Mouse (Mus musculus) forebrain, embryonic 14.5 days (tissue): Measurements from ENCODE around the gene Inafm2. TPM values are rescaled to one million over a fixed set of nuclear protein-coding genes. Genes with fewer than 3 reads are reported as not detected.

Experiments
- ATAC-seq: fragments of 200-750 bp; cut with Nextera tagmentation; 2 replicates; pipeline ENCODE4 v1.8.0; 2017; ENCODE audit warnings: mild to moderate bottlenecking, moderate library complexity
- DNase-seq: peaks from one replicate; pipeline ENCODE4 v3.0.0-alpha.2; 2015; ENCODE audit warnings: low spot score
- H3K27ac ChIP-seq: fragments of 300-500 bp; sonication (generic); 2 replicates; pipeline ENCODE4 v1.5.1; 2014; ENCODE audit warnings: low read depth, mild to moderate bottlenecking, control low read depth, low read length, moderate library complexity
- H3K27me3 ChIP-seq: fragments of 300-500 bp; sonication (generic); replicated peaks from 2 replicates; pipeline ENCODE4 v1.6.1; 2014; ENCODE audit warnings: low read length, control low read depth, mixed read lengths; ENCODE audit not compliant: control insufficient read depth, insufficient read depth
- H3K36me3 ChIP-seq: fragments of 300-500 bp; sonication (generic); 2 replicates; pipeline ENCODE4 v1.6.1; 2014; ENCODE audit warnings: low read length, control low read depth; ENCODE audit not compliant: control insufficient read depth, insufficient read depth
- H3K4me1 ChIP-seq: fragments of 300-500 bp; sonication (generic); 2 replicates; pipeline ENCODE4 v1.6.1; 2014; ENCODE audit warnings: antibody characterized with exemption, low read length, control low read depth; ENCODE audit not compliant: control insufficient read depth, insufficient read depth
- H3K4me2 ChIP-seq: fragments of 300-500 bp; sonication (generic); 2 replicates; pipeline ENCODE4 v1.6.1; 2014; ENCODE audit warnings: mild to moderate bottlenecking, control low read depth, low read length
- H3K4me3 ChIP-seq: fragments of 300-500 bp; sonication (generic); 2 replicates; pipeline ENCODE4 v1.5.1; 2014; ENCODE audit warnings: low read depth, low read length, control low read depth
- H3K9ac ChIP-seq: fragments of 300-500 bp; sonication (generic); 2 replicates; pipeline ENCODE4 v1.6.1; 2014; ENCODE audit warnings: mild to moderate bottlenecking, low read length, control low read depth, moderate library complexity
- H3K9me3 ChIP-seq: fragments of 300-500 bp; sonication (generic); replicated peaks from 2 replicates; pipeline ENCODE4 v1.6.1; 2016; ENCODE audit warnings: low read length, control low read depth, mixed read lengths; ENCODE audit not compliant: control insufficient read depth
- WGBS: fragments of 180-500 bp; shearing (Covaris S2); extraction: QIAGEN DNeasy Blood & Tissue Kit; methylation state at CpG from one replicate; pipeline ENCODE4 v1.1.7; 2014; 5-methylcytosine and 5-hydroxymethylcytosine counted together
- polyA plus RNA-seq: library from polyadenylated mRNA; unstranded; fragments of >200 nt; fragmentation: Nextera tagmentation; extraction: Ambion mirVana; gene quantifications from 2 replicates; pipeline ENCODE4 v1.2.1, GENCODE M21; 2014

The Inafm2 gene
- polyA plus RNA-seq, 1 experiment from 2014 or later: 33.7 TPM

DNA sequence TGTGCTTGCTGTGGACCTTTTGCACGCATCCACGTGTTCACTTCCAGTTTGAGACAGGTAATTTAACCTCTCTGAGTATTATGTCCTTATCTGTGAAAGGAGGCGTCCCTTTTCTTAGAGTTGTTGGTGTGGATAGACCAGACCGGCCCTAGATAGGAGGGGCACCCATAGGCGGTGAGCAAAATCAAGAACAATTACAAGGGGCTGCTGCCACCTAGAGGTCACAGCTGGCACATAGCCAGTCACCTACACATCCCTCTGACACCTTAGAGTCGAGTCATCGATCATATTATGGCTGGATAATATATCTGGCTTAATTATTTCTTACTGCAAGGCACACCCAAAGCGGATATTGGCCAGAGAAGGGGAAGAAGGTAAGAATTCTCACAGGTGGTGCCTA is 14.3 kb downstream of the Inafm2 start:
- Histone ChIP-seq H3K4me3 (no peak overlapping the region), H3K4me2 (no peak overlapping the region), H3K9ac (no peak overlapping the region; the same call in 1 of the 2 replicates), H3K36me3 (no peaks in the 10 kb centered on the region), H3K27me3 (no peaks in the 10 kb centered on the region), H3K27ac (no peak overlapping the region), H3K9me3 (no peaks in the 10 kb centered on the region), H3K4me1 (peaks cover 29% of the 10 kb centered on the region)
- no peak for ATAC-seq
- peak; percentile 77 for DNase-seq
- 7% methylated on average over 8 of the region's 8 CpGs for WGBS

DNA sequence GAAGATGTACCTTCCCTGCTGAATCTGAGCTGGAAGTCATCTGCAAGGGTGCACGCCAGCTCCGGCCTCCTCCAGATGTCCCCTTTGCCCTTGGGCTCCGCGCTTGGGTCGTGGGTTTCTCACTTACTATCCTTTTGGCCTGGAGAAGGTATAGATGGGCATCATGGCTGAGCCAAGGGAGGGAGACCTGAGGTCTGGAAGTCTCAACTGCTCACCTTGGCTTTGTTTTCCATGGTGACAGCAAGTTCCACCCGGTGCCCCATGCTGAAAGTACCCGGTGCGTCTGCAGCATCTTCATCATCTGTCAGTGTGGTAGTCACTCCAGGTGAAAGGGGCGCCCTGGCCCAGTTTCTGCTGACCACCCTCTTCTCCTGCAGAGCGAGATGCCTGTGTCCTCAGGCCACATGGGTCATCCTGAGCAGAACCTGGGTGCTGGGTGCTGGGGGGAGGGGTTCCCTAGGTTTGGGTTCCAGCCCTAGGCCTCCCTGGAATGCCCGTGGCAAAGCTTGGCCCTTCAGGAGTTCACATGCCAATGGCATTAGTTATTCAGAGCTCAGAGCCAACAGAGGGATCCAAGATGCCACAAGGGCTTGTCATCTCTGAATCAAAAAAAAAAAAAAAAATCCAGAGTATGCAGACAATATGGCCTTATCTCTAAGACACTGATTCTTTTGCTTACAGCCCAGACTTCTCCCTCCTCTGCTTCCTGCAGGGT is 14.9 kb downstream of the Inafm2 start:
- Histone ChIP-seq H3K27ac (no peak overlapping the region), H3K36me3 (no peaks in the 10 kb centered on the region), H3K9ac (0 out of 2 replicates have a peak overlapping the region, but pooled peaks have one; percentile 61), H3K4me2 (no peak overlapping the region), H3K27me3 (no peaks in the 10 kb centered on the region), H3K4me1 (peaks cover 29% of the 10 kb centered on the region), H3K9me3 (no peaks in the 10 kb centered on the region), H3K4me3 (no peak overlapping the region)
- DNase-seq (no peak), ATAC-seq (no peak)
- WGBS: 83% methylated on average over 11 of the region's 11 CpGs

DNA sequence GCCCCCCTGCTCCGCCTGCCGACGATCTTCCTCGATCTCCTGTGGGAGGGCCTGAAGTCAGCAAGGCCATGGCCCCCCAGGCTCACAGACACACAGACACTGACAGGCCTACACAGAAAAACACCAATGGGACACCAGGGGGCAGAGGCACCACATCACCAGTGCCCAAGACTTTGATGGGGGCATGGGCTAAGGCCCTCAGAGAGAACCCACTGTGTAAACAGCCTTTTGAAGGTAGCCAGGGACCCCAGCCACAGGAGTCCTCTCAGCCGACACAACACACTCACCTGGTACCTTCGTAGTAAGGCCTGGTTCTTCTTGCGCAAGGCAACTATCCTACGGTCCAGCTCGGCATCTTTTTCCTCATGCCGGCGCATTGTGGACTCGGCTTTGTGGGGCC is 15.8 kb downstream of the Inafm2 start:
- Histone ChIP-seq H3K36me3 (no peaks in the 10 kb centered on the region), H3K27ac (peak overlapping the region; percentile 99), H3K27me3 (no peaks in the 10 kb centered on the region), H3K4me1 (peaks cover 29% of the 10 kb centered on the region), H3K4me3 (no peak overlapping the region), H3K4me2 (peak overlapping the region; percentile 50), H3K9ac (peak overlapping the region; percentile 61; the same call in 1 of the 2 replicates), H3K9me3 (no peaks in the 10 kb centered on the region)
- ATAC-seq (no peak), DNase-seq (no peak)
- WGBS: 80% methylated on average over 12 of the region's 12 CpGs

DNA sequence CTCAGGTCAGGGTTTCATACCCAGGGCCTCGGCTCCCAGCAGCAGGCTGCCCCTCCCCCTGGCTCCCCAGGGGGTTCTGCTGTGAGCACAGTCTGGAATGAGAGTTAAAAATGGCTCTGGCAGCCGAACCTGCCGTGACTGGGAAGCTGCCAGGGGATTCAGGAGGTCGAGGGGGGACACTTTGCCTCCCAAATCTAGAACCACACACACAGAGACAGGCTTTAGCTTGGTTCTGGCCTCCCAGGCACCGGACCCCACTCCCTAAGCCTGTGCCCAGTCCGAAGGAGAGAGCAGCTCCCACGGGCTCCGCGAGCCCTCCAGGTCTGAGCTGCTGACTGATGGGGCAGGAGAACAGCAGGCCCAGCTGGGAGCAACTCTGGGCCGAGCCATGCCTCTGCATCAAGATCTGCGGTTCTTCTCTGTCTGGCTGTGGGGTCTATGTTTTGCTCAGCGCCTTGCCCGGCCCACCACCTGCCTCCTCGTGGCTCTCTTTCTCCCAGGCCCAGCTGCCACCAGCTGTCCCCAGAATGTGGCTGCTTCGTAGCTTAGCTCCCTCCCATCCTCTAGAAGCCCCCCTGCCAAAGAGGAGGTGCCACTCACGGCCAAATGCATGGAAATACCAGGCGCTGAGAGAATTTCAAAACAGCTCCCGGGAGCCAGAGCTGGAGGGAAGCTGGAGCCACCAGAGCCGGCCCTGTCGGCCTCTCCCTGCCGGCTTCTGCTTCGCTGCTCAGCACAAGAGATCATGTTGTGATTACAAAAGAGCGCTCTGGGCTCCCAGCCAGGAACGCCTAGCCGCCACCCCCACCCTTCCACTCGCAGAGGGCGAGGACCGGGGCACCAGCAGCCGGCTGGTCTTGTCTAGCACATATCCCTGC is 16.6 kb downstream of the Inafm2 start, which contains the start of gene Ccdc9b:
Ccdc9b (minus strand) TSS at position 756 of the 878 bp plus-strand sequence.
- DNase-seq (peak; percentile 93), ATAC-seq (peak; percentile 89)
- Histone ChIP-seq H3K36me3 (no peaks in the 10 kb centered on the region), H3K9me3 (no peaks in the 10 kb centered on the region), H3K4me2 (peak within 1 kb of the TSS; percentile 50), H3K27ac (peak within 1 kb of the TSS; percentile 99), H3K4me1 (peaks cover 29% of the 10 kb centered on the region), H3K4me3 (peak within 1 kb of the TSS; percentile 18; the same call in 1 of the 2 replicates), H3K27me3 (no peaks in the 10 kb centered on the region), H3K9ac (peak within 1 kb of the TSS; percentile 61)
- 3% methylated on average over 29 of the region's 29 CpGs for WGBS

DNA sequence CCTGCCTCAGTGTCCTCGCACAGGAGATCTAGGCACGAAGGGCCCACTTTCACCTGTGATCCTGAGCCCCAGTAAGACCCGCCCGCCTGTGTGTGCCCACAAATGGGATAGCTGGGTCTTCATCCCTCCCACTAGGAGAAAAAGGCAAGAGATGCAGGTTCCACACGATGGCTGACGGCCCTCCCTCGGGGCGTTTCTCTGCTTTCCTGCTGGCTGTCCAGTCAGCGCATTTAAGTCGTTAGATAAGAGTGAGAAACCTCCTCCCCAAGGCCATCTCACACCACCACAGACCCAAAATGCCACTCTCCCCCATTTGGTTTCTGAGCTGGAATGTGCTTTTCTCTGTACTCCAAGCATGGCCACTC is 17.2 kb downstream of the Inafm2 start:
- WGBS: 7% methylated on average over 10 of the region's 10 CpGs

DNA sequence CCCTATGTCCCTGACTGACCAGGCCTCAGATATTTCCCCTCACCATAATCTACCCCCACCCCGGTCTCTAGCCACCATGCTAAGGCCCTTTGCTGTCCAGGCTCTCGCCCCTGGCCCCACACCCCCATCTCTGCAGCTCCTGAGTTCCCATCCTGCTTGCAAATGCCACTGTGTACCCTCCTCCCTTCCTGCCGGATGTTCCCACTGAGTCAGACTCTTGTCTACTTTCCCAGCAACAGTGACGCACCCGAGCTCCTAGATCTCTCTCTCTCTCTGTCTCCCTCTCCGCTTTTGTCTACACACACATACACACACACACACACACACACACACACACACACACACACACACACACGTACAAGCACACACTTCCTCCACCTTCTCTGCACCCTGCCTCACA is 17.9 kb downstream of the Inafm2 start:
- Histone ChIP-seq H3K4me1 (peaks cover 29% of the 10 kb centered on the region), H3K9ac (0 out of 2 replicates have a peak overlapping the region, but pooled peaks have one; percentile 14)
- no peak for ATAC-seq

More for the DNA sequence above, 17.2 kb downstream of the Inafm2 start:
- ATAC-seq (no peak), DNase-seq (no peak)
- H3K9ac ChIP-seq: peak overlapping the region; percentile 61; the same call in 1 of the 2 replicates
- H3K27me3 ChIP-seq: no peaks in the 10 kb centered on the region
- peaks cover 29% of the 10 kb centered on the region for H3K4me1 ChIP-seq
- H3K27ac ChIP-seq: peak overlapping the region; percentile 99
- H3K36me3 ChIP-seq: no peaks in the 10 kb centered on the region
- H3K4me3 ChIP-seq: no peak overlapping the region
- H3K4me2 ChIP-seq: peak overlapping the region; percentile 50
- no peaks in the 10 kb centered on the region for H3K9me3 ChIP-seq

DNA sequence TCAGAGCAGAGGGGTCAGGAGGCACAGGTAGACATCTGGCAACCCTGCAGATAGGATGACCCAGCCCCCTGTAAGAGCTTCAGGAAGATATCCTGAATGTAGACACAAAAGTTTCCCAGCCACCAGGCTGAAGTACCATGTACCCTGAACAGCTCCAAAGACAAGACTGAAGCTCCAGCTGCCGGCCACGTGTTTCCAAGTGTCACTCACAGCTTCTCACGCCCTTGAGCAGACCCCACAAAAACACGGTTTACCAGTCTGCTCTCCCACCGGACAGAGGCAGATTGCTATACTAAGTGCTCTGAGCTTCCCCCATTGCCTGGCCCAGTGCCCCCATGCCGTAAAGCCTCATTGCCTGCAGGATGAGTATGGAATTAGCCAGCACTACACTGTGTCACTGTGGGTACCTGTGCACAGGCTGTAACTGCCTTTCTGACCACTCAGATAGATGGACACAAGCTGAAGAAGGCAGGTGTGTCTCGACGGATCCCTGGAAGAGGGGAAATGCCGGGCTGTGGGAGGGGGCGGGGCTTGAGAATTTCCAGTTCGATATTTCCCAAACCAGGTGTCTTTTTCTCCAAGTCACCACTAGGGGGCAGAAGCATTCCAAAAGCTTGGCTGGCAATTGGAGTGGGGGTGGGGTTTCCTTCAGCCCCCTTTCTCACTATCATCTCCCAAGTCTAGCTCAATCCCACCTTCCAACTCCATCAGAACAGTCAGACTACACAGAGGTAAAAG is 18.7 kb downstream of the Inafm2 start:
- no peak overlapping the region for H3K27ac ChIP-seq
- peaks cover 29% of the 10 kb centered on the region for H3K4me1 ChIP-seq
- no peak for ATAC-seq
- H3K36me3 ChIP-seq: no peaks in the 10 kb centered on the region
- no peak overlapping the region for H3K4me2 ChIP-seq
- no peak overlapping the region for H3K9ac ChIP-seq
- H3K4me3 ChIP-seq: no peak overlapping the region
- no peaks in the 10 kb centered on the region for H3K27me3 ChIP-seq
- peak; percentile 70 for DNase-seq
- 20% methylated on average over 11 of the region's 11 CpGs for WGBS
- H3K9me3 ChIP-seq: no peaks in the 10 kb centered on the region

More for the DNA sequence above, 17.9 kb downstream of the Inafm2 start:
- Histone ChIP-seq H3K36me3 (no peaks in the 10 kb centered on the region), H3K9me3 (no peaks in the 10 kb centered on the region), H3K4me2 (no peak overlapping the region), H3K27ac (no peak overlapping the region), H3K27me3 (no peaks in the 10 kb centered on the region), H3K4me3 (no peak overlapping the region)
- WGBS: 69% methylated on average over 7 of the region's 7 CpGs
- no peak for DNase-seq

DNA sequence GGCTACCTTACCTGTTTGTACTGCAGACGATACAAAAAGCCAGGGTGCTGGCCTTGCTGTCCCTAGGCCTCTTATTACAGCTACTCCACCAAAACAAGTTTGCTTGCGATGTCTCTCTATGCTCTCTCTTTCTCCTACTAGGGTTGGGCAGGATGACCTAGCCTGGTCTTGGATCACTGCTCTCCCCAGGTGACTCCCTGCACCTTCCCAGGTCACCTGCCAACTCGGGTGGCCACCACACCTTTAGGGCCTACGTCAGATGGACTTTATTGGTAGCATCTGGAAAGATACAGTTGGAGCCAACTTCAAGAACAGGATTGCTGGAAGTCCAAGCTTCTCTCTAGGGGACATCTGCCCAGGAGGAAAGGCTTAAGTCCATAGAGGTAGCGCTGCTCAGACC is 19.3 kb downstream of the Inafm2 start:
- Histone ChIP-seq H3K9ac (no peak overlapping the region), H3K36me3 (no peaks in the 10 kb centered on the region), H3K9me3 (no peaks in the 10 kb centered on the region), H3K4me2 (no peak overlapping the region), H3K4me1 (peaks cover 27% of the 10 kb centered on the region), H3K27me3 (no peaks in the 10 kb centered on the region), H3K4me3 (no peak overlapping the region), H3K27ac (no peak overlapping the region)
- WGBS: 91% methylated on average over 5 of the region's 5 CpGs
- ATAC-seq (no peak), DNase-seq (no peak)
